Mouse (Mus musculus): ENCODE results near the gene Th. TPM values are rescaled to one million over a fixed set of nuclear protein-coding genes. Genes with fewer than 3 reads are reported as not detected.
A peak's percentile ranks its signal among the peaks of the same experiment; 100 is the strongest.

Gene Th
- total RNA-seq (2021), result under 1 TPM in 1 of 2 experiments, not detected in 1; 0.48 TPM

DNA sequence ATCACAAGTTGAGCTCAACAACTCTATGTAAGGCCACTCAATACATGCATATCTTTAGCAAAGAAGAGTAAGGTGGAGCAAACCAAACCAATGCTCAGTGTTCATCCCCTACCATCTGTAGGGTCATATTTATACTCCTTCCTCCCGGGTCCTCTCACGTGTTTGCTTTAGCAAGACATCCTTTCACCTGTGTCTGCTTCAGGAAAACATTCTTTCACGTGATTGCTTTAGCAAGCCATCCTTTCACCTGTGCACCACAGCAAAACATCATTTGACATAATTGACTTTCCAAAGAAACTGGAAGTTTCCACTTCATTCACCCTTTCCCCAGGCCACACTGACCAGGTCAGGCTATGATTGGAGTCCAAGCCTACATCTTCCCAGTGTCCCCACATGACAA lies at the start of gene Th:
Gene Th (minus strand): TSS at position 101 of the 400 bp plus-strand sequence.
- no peak for DNase-seq

- no peak for DNase-seq
These were observed 38.0 kb upstream of the Th start, which contains the start of gene Ascl2 for GRCm38 (mm10) chr7:142968809-142969511. Ascl2 (minus strand) TSS chr7:142969264.

DNA sequence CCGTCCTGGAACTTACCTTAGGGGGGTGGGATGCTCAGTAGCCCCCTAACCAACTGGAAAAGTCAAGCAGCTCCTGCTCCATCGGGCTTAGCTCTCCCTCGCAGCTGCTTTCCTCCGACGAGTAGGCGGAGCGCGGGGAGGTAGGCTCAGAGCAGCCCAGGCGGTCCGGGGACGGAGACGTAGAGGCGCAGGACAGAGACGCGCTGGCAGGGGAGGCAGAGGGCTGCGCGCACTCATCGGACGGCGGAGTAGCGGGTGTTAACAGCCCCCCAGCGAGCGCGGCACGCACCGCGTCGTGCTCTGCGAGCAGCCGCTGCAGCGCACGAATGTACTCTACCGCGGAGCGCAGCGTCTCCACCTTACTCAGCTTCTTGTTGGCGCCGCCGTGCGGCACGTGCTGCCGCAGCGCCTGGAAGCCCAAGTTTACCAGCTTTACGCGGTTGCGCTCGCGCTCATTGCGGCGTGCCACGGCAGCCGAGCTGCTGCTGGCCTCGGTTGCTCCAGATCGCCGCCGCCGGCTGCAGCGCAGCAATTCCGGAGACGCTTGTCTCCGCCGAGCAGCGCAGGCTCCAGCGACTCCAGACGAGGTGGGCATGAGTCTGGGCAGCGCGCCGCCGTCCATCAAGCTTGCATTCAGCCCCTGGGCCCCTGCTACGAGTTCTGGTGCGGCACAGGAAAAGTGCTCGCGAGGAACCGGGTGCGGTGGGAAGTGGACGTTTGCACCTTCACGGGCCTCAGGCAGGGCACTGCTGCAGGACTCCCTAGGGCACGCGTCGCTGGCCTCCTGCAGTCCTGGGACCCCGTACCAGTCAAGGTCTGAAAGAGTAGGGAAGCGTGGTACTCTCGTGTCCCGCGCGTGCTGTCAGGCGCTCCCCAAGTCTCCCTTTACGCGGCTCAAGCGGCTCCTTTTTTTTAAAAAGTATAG lies 37.2 kb upstream of the Th start:
- DNase-seq, result peak; percentile 56 to 59

DNA sequence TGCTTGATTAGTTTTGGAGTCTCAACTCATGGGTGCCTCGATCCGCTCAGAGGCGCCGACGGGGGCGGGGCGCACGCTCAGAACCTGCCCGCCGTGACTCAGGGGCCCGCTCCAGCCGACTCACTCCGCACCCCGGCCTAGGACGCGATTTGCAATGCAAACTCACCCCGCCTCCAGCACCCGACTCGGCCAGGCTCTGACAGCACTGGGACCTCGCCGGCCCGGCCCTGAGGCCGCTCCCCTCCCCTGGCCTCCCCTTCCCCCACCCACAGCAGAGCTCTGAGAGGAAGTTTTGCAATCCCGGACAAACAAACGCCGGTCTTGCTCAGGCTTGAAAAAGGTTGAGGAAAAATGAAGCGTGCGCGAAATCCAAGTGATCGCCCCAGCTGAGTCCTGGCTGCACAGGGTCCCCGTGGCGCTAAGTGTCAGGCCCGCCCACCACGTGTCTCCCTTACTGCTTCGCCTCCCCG lies 36.5 kb upstream of the Th start:
- no peak for DNase-seq

- DNase-seq, result no peak
These were observed 28.8 kb upstream of the Th start for GRCm38 (mm10) chr7:142959752-142960151.

DNA sequence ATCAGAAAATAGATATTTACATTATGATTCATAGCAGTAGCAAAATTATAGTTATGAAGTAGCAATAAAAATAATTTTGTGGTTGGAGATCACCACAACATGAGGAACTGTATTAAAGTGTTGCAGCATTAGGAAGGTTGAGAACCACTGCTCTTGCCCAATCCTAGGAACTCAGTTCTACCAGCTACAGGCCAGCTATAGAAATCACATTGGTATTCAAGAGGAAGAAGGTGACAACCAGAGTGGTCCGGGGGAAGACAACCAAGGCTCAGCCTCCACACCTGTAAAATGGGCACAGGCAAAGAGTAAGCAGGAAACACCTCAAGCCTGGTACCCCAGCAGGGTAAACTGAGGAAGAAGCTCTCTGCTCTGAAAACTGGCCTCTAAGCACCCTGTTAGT lies 27.9 kb upstream of the Th start:
- no peak for DNase-seq

GRCm38 (mm10) chr7:142956018-142956417 lies 25.1 kb upstream of the Th start:
- no peak for DNase-seq

- no peak for DNase-seq
These were observed 18.6 kb upstream of the Th start for GRCm38 (mm10) chr7:142949568-142949967.

DNA sequence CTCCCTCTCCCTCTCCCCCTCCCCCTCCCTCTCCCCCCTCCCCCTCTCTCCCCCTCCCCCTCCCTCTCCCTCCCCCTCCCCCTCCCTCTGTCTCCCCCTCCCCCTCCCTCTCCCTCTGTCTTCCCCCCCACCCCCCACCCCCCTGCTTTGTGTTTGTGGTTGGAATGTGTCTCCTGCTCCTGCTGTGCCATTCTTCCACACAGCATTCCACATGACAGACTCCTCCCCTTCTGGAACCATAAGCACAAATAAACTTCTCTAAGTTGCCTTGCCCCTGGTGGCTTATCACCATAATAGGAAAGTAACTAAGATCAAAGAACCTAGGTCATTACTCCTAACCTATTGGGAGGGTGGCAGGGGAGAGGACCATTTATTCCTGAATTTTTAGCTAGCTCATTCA lies 6.7 kb upstream of the Th start:
- no peak for DNase-seq

- no peak for DNase-seq
These were observed 4.8 kb upstream of the Th start for GRCm38 (mm10) chr7:142935708-142936107.

DNA sequence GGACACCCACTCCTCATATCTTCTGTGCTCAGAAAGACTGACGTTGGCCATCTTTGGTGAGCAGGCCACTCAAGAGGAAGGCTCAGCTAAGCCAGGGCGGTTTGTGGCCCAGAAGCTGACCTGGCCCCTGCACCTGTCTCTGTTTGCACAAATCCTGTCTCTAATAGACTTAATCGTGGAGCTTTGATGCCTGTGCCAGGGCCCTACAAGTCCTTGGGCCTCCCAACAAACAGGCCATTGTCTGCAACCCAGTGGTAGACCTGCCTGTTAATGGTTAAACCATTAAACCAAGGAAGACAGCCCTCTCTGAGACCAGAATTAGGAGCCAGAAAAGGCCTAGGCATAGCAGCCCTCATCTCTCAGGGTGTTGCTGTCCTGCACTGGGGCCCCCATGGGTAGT lies 1.5 kb upstream of the Th start:
- DNase-seq, result no peak

GRCm38 (mm10) chr7:142929516-142929915 lies 1.4 kb downstream of the Th start:
- DNase-seq, result no peak

GRCm38 (mm10) chr7:142927293-142927692 lies 3.6 kb downstream of the Th start:
- no peak for DNase-seq

GRCm38 (mm10) chr7:142918641-142919628 lies 12.0 kb downstream of the Th start:
- DNase-seq, result peak; percentile 77 to 81

GRCm38 (mm10) chr7:142917659-142918058 lies 13.3 kb downstream of the Th start:
- DNase-seq, result no peak

DNA sequence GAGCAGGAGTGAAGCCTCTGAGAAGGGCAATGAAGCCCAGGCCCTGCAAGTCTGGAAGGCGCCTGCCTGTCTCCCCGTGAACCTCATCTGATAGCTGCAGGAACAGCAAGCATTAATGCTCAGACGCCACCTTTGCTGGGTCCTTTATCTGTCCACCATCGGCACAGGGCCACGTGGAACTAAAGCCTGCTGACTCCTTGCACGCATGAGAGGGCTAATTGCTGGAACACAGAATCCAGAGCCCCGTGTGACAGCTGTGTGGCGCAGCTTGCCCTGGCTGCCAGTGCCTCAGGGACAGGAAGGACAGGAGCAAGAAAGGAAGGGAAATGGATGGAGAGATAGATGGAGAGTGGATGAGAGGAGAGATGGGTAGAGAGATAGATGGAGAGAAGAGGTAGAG lies 14.8 kb downstream of the Th start:
- DNase-seq, result no peak

DNA sequence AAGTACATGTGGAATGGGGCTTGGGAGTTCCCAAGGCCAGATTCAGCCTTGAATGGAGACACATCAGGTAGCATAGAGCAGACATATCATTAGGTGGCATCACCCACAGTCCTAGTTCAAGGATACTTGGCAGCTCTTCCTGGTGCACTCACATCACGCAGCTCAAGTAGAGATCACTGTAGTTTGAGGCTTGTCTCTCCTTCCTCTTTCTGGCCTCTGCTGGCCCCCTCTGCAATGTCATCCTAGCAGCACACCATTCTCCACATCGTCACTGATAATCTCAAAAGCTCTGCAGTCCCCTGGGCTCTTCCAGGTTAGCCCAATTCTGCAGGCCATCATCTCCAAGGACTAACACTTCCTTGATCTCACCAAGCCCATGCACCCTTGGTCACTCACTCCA lies 19.2 kb downstream of the Th start:
- no peak for DNase-seq

DNA sequence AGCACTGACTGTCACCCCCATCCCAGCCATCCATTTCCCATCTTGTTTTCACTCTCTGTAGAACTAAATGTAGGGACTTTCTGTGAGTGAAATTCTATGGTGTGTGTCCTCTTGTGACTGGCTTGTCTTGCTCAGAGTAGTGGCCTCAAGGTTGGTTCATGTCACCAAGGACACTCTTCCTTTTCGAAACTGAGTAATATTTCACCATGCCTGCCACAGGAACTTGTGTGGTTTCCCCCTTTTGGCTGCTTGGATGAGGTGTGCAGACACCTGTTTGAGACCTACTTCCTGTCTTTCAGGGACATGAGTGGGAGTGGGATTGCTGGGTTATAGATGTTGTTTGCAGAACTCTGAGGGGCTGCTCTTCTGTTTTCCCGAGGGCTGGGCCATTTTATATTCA lies 20.8 kb downstream of the Th start:
- DNase-seq, result no peak

DNA sequence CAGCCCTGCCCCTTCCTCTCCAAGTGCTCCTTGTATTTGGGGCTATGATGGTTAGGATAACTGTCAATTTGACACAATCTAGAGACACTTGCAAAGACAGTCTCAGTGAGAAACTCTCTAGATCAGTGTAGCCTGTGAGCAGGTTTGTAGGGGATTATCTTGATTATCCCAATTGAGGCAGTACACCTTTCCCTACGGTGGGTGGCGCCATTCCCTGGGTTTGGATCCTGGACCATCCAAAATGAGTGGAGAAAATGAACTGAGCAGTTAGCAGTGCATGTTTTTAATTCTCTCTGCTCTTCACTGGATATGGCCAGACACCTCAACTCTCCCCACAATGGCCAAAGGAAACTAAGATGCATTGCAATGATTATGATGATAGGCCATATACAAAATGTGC lies 21.3 kb downstream of the Th start:
- no peak for DNase-seq

- DNase-seq, result no peak
These were observed 25.3 kb downstream of the Th start for GRCm38 (mm10) chr7:142905606-142906005.

GRCm38 (mm10) chr7:142904331-142904730 lies 26.6 kb downstream of the Th start:
- no peak for DNase-seq

- peak in 1 of 2 experiments; percentile 23 for DNase-seq
These were observed 28.0 kb downstream of the Th start for GRCm38 (mm10) chr7:142902931-142903330.

All from layer of hippocampus, postnatal 36 days (tissue).